Mouse (Mus musculus): ENCODE data around the gene Gm10382. TPM values are rescaled to one million over a fixed set of nuclear protein-coding genes. Genes with fewer than 3 reads are reported as not detected.
"Not testable (repeated sequence)": the region's sequence is repeated elsewhere in the genome, so short reads cannot be mapped to it uniquely, and the experiment has no call there.

Gene Gm10382
- total RNA-seq, 1 experiment from 2014 or later, result 1.2 TPM

DNA sequence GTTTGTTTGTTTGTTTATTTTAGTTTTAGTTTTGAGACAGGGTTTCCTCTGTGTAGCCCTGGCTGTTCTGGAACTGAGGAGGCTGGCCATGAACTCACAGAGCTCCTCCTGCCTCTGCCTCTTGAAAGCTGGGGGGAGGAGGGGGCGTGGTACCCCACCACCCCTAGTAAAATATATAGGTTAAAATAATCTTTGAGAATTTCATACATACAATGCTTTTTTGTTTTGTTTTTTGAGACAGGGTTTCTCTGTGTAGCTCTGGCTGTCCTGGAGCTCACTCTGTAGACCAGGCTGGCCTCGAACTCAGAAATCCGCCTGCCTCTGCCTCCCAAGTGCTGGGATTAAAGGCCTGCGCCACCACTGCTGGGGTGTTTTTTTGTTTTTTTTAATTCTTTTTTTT, 3.1 kb downstream of the Gm10382 start:
- not testable (repeated sequence) for ATAC-seq (replicated peaks; ENCODE audit: low read depth, poor library complexity, severe bottlenecking)

GRCm38 (mm10) chr5:125392618-125392976, 3.5 kb downstream of the Gm10382 start:
- ATAC-seq (replicated peaks; ENCODE audit: low read depth, poor library complexity, severe bottlenecking), result no peak

- ATAC-seq (replicated peaks; ENCODE audit: low read depth, poor library complexity, severe bottlenecking), result peak; percentile 55
Measured at GRCm38 (mm10) chr5:125392977-125393621, 4.0 kb downstream of the Gm10382 start.

- peak; percentile 29 for ATAC-seq (replicated peaks; ENCODE audit: low read depth, poor library complexity, severe bottlenecking)
Measured at GRCm38 (mm10) chr5:125393622-125394603, 4.8 kb downstream of the Gm10382 start.

DNA sequence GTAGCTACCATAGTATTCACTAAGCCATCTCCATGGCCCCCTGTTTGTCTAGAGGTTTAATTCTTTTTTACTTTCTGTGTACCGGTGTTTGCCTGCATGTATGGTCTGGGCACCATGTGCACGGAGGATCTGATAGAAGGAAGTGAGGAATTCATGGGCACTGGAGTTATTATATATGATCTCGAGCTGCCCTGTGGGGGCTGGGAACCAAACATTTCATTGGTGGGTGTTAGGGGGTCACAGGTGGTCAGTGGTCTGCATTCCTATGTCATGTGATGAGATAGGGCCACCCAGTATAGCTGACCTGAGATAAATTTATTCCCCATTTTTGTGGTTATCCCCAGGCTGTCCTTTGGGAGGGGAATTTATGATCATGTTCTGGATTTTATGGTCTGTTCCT, 5.9 kb downstream of the Gm10382 start:
- no peak for ATAC-seq (replicated peaks; ENCODE audit: low read depth, poor library complexity, severe bottlenecking)

DNA sequence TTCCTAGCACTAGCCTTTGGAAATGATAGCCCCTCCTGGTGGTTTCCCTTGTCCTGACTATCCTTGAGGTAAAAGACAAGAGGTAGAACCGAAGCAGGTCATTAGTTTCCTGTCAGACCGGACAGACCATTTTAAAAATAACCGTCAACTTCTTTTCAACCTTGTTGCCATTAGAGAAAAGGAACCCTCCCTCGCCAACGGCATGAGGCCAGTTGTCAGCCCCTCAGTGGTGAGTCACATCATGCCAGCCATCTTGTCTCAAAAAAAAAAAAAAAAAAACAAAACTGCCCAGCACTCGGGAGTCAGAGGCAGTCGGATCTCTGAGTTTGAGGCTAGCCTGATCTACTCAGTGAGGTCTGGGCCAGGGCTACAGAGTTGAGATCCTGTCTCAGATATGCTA, 11.8 kb downstream of the Gm10382 start:
- no peak for ATAC-seq (replicated peaks; ENCODE audit: low read depth, poor library complexity, severe bottlenecking)

DNA sequence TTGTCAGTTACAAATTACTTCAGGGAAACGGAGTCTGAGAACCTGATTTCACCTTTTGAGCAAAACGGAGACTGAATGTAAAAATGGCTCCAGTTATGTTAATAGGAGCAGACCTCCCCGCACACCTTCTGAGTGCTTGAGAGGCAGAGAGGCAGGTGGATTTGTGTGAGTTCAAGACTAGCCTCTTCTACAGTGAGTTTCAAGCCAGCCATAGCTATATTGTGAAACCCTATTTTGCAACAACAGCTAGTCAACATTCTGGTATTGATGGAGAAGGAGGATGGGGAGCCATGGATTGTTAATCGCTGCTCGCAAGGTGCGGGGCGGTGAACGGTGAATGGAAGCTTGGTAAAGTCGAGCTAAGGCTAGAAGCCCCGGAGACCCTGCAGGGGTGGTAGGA, 13.4 kb downstream of the Gm10382 start:
- ATAC-seq (replicated peaks; ENCODE audit: low read depth, poor library complexity, severe bottlenecking), result no peak

DNA sequence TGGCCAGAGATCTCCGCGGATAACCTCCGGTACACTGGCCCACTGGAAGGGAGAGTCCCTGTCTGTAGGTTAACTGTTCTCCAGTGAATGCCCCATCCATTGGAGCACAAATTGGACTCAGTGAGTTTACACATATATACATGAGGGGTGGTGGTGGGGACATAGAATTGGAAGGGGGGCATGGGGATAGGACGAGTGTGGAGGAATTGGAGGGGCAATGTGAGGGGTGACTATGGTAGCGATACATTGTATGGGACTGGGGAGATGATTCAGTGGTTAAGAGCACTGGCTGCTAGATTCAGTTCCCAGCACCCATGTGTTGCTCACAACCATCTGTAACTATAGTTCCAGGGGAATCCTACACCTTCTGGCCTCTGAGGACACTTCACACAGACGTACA, 13.9 kb downstream of the Gm10382 start:
- ATAC-seq (replicated peaks; ENCODE audit: low read depth, poor library complexity, severe bottlenecking), result no peak

- no peak for ATAC-seq (replicated peaks; ENCODE audit: low read depth, poor library complexity, severe bottlenecking)
Measured at GRCm38 (mm10) chr5:125403481-125404465, 14.7 kb downstream of the Gm10382 start.

- no peak for ATAC-seq (replicated peaks; ENCODE audit: low read depth, poor library complexity, severe bottlenecking)
Measured at GRCm38 (mm10) chr5:125404536-125404902, 15.4 kb downstream of the Gm10382 start.

DNA sequence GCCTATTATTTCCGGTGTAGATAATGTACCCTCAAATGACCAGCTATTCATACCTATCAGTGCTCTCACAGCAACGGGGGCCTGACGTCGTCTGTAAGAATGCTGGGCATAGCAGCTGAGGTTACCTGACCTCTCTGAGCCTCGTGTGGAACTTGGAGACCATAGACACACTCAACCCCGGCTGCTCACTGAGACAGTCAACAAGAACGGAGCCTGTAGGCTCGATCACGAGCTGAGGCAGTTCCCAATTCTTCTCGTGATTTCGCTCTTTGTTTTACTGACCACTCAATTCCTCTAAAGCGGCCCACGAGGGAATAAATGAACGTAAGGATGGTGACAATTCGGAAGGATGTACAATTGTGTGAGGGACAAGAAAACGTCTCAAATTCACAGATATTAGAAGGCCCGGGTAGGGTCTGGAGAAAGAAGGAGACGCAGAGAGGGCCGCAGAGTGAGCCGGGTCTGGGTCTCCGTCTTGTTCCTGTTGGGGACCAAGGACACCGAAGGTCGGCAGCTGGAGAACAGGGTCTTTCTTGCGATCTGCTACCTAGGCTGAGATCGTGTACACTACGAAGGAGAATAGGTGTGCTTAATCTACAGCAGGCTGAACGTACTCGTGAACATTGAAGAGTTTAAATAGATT, 15.9 kb downstream of the Gm10382 start:
- ATAC-seq (replicated peaks; ENCODE audit: low read depth, poor library complexity, severe bottlenecking), result peak; percentile 26

DNA sequence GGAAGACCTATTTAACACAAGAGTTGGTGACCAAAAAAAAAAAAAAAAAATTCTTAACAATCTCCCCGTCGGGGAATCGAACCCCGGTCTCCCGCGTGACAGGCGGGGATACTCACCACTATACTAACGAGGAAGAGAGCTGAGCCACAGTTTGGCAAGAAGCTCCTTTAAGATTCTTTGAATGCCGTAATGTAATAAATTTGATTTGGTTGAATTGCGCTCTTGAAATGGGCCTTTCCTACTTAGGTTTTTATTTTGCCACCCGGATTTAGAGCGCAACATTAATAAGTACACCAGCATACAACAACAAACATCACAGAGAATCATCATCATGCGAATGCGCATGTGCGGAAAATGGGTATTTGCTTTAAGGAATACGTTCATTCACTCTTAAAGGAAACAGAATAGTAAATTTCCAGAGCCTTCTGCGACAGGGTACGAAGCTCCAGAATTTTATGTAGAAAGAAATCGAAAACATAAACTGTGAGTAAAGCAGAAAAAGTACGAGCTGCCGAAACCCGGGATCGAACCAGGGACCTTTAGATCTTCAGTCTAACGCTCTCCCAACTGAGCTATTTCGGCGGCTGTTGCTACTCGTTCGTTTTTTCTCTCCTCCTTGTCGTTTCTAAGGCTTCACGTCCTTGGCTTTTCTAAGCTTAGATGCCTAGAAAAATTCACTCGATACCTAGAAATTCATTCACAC, 16.6 kb downstream of the Gm10382 start:
- ATAC-seq (replicated peaks; ENCODE audit: low read depth, poor library complexity, severe bottlenecking), result peak; percentile 19

DNA sequence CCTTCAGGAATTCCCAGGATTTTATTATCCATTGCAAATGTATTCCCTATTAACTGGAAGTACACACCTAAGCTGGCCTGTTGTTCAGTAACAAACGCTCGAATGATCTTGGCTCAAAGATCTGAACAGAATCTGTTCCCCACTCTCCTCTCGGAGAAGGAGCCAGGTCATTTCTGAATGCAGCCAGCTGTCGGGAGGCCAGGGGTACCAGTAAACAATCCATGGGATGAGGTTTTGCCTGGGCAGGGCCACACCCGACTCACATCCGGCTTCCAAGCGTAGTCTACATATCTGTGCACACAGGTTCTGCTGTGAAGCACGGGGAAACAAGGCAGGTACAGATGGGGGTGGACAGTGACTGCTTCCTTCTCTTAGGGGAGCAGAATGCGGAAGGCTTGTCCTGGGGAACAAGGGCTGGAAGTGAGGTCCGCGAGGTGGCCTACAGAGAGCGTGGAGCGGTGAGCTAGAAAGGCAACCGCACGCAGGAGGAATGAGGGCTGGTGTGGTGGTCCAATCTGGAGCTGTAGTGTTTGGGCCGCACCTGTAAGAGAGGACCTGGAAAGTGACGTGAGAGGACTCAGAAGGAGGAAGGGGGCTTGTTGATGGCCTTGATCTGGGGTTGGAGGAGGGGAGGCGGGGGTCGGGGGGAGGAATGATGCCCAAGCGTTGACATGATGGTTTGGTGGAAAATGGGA, 17.3 kb downstream of the Gm10382 start:
- ATAC-seq (replicated peaks; ENCODE audit: low read depth, poor library complexity, severe bottlenecking), result peak; percentile 9; the same call in 1 of the 2 replicates

- no peak for ATAC-seq (replicated peaks; ENCODE audit: low read depth, poor library complexity, severe bottlenecking)
Measured at GRCm38 (mm10) chr5:125407020-125407830, 18.1 kb downstream of the Gm10382 start.

- no peak for ATAC-seq (replicated peaks; ENCODE audit: low read depth, poor library complexity, severe bottlenecking)
Measured at GRCm38 (mm10) chr5:125407910-125408575, 18.9 kb downstream of the Gm10382 start.

- peak; percentile 40 for ATAC-seq (replicated peaks; ENCODE audit: low read depth, poor library complexity, severe bottlenecking)
Measured at GRCm38 (mm10) chr5:125408842-125409241, 19.7 kb downstream of the Gm10382 start.

Measured in common myeloid progenitor, adult 5-6 weeks (primary cell).